Mouse (Mus musculus): ENCODE results near the gene Gulp1. TPM values are rescaled to one million over a fixed set of nuclear protein-coding genes. Genes with fewer than 3 reads are reported as not detected.
A peak's percentile ranks its signal among the peaks of the same experiment; 100 is the strongest.

Gene Gulp1
- polyA plus RNA-seq, 1 experiment from 2014 or later: 7.4 TPM

GRCm38 (mm10) chr1:44593109-44593508 lies 41.8 kb downstream of the Gulp1 start:
- no peaks in the 10 kb centered on the region for H3K9me3 ChIP-seq (replicated peaks)
- no peak overlapping the region for H3K4me3 ChIP-seq (replicated peaks)
- ATAC-seq (ENCODE audit: low FRiP score): no peak
- 89% methylated on average over 1 of the region's 1 CpGs for WGBS
- no peaks in the 10 kb centered on the region for H3K36me3 ChIP-seq
- H3K4me2 ChIP-seq: no peak overlapping the region
- H3K4me1 ChIP-seq: no peaks in the 10 kb centered on the region
- H3K27me3 ChIP-seq (replicated peaks): no peaks in the 10 kb centered on the region
- no peak overlapping the region for H3K9ac ChIP-seq (replicated peaks)
- H3K27ac ChIP-seq (replicated peaks): no peak overlapping the region

DNA sequence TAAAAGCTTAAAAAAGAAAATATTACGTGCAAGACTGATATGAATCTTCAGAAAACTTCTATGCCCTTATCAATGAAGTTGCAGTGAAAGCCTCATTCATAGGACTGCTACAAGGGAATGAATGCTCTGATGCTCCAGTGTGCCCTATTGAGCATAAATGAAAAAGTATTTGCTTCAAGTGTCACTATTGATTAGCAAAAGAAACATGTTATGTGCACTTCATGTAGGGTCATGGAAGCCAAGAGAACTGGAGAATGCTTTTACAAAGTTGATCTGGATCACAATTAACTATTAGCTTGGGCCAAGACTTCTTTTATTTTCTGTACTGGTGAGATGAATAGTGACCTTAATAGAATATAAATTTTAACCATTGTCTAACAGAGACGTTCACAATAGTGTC lies 47.0 kb downstream of the Gulp1 start:
- 81% methylated on average over 2 of the region's 2 CpGs for WGBS
- no peak for ATAC-seq (ENCODE audit: low FRiP score)

GRCm38 (mm10) chr1:44613294-44614041 lies 62.2 kb downstream of the Gulp1 start:
- H3K9me3 ChIP-seq (replicated peaks): no peaks in the 10 kb centered on the region
- no peak; the same call in 1 of the 2 replicates for ATAC-seq (ENCODE audit: low FRiP score)
- H3K27ac ChIP-seq (replicated peaks): no peak overlapping the region
- no peak overlapping the region for H3K4me3 ChIP-seq (replicated peaks)
- H3K36me3 ChIP-seq: no peaks in the 10 kb centered on the region
- 32% methylated on average over 2 of the region's 2 CpGs for WGBS
- no peak overlapping the region for H3K4me2 ChIP-seq
- H3K9ac ChIP-seq (replicated peaks): no peak overlapping the region
- H3K4me1 ChIP-seq: no peaks in the 10 kb centered on the region
- no peaks in the 10 kb centered on the region for H3K27me3 ChIP-seq (replicated peaks)

More for the DNA sequence above, 47.0 kb downstream of the Gulp1 start:
- H3K4me2 ChIP-seq: no peak overlapping the region
- H3K27ac ChIP-seq (replicated peaks): no peak overlapping the region
- no peaks in the 10 kb centered on the region for H3K4me1 ChIP-seq
- no peaks in the 10 kb centered on the region for H3K27me3 ChIP-seq (replicated peaks)
- H3K9ac ChIP-seq (replicated peaks): no peak overlapping the region
- no peaks in the 10 kb centered on the region for H3K36me3 ChIP-seq
- no peak overlapping the region for H3K4me3 ChIP-seq (replicated peaks)
- H3K9me3 ChIP-seq (replicated peaks): no peaks in the 10 kb centered on the region

DNA sequence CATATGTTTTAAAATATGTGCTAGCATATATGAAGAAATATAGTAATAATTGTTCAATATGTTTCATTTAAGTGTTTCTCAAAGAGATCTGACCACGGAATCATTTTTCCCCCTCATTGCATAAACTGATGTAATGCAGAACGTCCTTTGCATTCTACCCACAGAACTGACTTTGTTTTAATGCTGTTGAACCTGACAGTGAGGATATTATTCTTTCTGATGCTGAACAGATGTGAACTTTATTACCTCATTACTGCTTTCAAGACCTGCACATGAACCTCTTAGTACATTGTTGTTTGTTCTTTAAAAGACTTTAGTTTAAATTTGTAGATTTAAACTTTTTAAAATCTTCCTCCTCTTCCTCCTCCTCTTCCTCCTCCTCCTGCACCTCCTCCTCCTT lies 67.4 kb downstream of the Gulp1 start:
- no peaks in the 10 kb centered on the region for H3K36me3 ChIP-seq
- no peak overlapping the region for H3K9ac ChIP-seq (replicated peaks)
- no peak overlapping the region for H3K4me3 ChIP-seq (replicated peaks)
- no peak overlapping the region for H3K4me2 ChIP-seq
- no peaks in the 10 kb centered on the region for H3K9me3 ChIP-seq (replicated peaks)
- H3K27ac ChIP-seq (replicated peaks): no peak overlapping the region
- no peaks in the 10 kb centered on the region for H3K27me3 ChIP-seq (replicated peaks)
- no peak for ATAC-seq (ENCODE audit: low FRiP score)
- WGBS: 68% methylated on average over 2 of the region's 2 CpGs
- H3K4me1 ChIP-seq: no peaks in the 10 kb centered on the region

DNA sequence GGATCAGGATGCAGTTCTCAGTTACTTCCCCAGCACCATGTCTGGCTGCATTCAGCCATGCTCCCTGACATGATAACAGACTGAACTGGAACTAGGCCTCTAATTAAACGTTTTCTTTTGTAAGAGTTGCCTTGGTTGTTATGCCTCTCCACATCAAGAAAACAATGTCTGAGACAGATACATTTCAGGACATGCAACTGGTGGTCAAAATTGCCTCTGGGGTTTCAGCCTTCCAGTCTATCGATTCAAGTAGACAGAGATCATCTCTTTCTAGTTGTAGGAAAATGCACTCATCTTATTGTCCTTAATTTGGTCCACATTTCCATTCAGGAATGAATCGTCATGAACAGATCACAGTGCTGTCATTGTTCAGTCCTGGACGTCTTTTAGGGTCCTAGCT lies 83.2 kb downstream of the Gulp1 start:
- Histone ChIP-seq H3K4me2 (no peak overlapping the region), H3K4me3 (replicated peaks) (no peak overlapping the region), H3K9me3 (replicated peaks) (no peaks in the 10 kb centered on the region), H3K9ac (replicated peaks) (no peak overlapping the region), H3K27me3 (replicated peaks) (no peaks in the 10 kb centered on the region), H3K4me1 (no peaks in the 10 kb centered on the region), H3K27ac (replicated peaks) (no peak overlapping the region), H3K36me3 (no peaks in the 10 kb centered on the region)
- no peak for ATAC-seq (ENCODE audit: low FRiP score)
- 67% methylated on average over 4 of the region's 4 CpGs for WGBS

GRCm38 (mm10) chr1:44645678-44646276 lies 94.5 kb downstream of the Gulp1 start:
- Histone ChIP-seq H3K4me2 (no peak overlapping the region), H3K9ac (replicated peaks) (no peak overlapping the region), H3K36me3 (no peaks in the 10 kb centered on the region), H3K27me3 (replicated peaks) (no peaks in the 10 kb centered on the region), H3K4me3 (replicated peaks) (no peak overlapping the region), H3K27ac (replicated peaks) (no peak overlapping the region), H3K9me3 (replicated peaks) (no peaks in the 10 kb centered on the region), H3K4me1 (no peaks in the 10 kb centered on the region)
- ATAC-seq (ENCODE audit: low FRiP score): 0 out of 2 replicates have a peak, but pooled peaks have one; percentile 38
- 68% methylated on average over 6 of the region's 6 CpGs for WGBS

DNA sequence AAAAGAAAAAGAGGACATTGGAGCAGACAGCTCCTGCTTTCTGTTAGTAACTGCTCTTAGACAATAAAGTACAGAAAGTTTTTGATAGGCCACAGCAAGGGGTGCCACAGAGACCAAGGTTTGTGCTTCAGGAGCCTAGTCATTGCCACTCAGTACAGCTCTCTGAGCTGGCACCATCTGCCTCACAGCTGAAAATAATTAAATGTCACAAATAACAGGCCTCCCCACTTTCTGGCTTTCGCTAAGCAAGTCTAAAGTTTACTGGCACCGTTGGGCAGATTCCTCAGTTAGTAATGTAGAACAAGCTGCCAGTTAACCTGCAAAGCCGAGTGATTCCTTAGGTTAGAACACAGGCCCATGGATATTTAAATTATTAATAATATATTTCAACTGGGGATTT lies 127.7 kb downstream of the Gulp1 start:
- Histone ChIP-seq H3K27me3 (replicated peaks) (no peaks in the 10 kb centered on the region), H3K36me3 (no peaks in the 10 kb centered on the region), H3K9me3 (replicated peaks) (no peaks in the 10 kb centered on the region), H3K9ac (replicated peaks) (no peak overlapping the region), H3K4me3 (replicated peaks) (no peak overlapping the region), H3K4me2 (no peak overlapping the region), H3K27ac (replicated peaks) (no peak overlapping the region), H3K4me1 (no peaks in the 10 kb centered on the region)
- no peak for ATAC-seq (ENCODE audit: low FRiP score)
- 67% methylated on average over 3 of the region's 3 CpGs for WGBS

DNA sequence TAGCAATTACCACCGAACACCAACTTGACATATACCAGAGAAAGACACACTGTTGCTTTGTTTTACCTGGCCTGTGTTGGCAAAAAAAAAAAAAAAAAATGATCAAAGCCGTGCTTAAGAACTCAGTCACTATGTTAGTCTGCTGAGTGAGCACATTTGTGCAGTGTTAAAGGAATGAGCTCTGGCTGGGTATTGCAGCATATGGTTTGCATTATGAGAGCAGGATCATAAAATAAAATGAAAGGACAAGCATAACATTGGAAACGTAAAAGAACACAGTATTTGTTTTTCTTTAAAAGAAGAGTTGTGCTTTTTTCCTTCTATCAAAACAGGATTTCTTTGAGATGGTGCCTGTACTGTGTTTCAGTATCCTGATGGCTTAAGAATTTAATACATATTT lies 128.1 kb downstream of the Gulp1 start:
- WGBS: 56% methylated on average over 3 of the region's 3 CpGs

GRCm38 (mm10) chr1:44682556-44682955 lies 131.2 kb downstream of the Gulp1 start:
- Histone ChIP-seq H3K27ac (replicated peaks) (no peak overlapping the region), H3K4me2 (no peak overlapping the region), H3K9me3 (replicated peaks) (no peaks in the 10 kb centered on the region), H3K27me3 (replicated peaks) (no peaks in the 10 kb centered on the region), H3K4me1 (no peaks in the 10 kb centered on the region), H3K9ac (replicated peaks) (no peak overlapping the region), H3K4me3 (replicated peaks) (no peak overlapping the region), H3K36me3 (no peaks in the 10 kb centered on the region)
- 13% methylated on average over 2 of the region's 2 CpGs for WGBS
- ATAC-seq (ENCODE audit: low FRiP score): no peak

More for the DNA sequence above, 128.1 kb downstream of the Gulp1 start:
- H3K4me2 ChIP-seq: no peak overlapping the region
- H3K4me3 ChIP-seq (replicated peaks): no peak overlapping the region
- H3K9ac ChIP-seq (replicated peaks): no peak overlapping the region
- no peaks in the 10 kb centered on the region for H3K27me3 ChIP-seq (replicated peaks)
- no peaks in the 10 kb centered on the region for H3K9me3 ChIP-seq (replicated peaks)
- H3K4me1 ChIP-seq: no peaks in the 10 kb centered on the region
- no peaks in the 10 kb centered on the region for H3K36me3 ChIP-seq
- H3K27ac ChIP-seq (replicated peaks): no peak overlapping the region
- no peak for ATAC-seq (ENCODE audit: low FRiP score)

DNA sequence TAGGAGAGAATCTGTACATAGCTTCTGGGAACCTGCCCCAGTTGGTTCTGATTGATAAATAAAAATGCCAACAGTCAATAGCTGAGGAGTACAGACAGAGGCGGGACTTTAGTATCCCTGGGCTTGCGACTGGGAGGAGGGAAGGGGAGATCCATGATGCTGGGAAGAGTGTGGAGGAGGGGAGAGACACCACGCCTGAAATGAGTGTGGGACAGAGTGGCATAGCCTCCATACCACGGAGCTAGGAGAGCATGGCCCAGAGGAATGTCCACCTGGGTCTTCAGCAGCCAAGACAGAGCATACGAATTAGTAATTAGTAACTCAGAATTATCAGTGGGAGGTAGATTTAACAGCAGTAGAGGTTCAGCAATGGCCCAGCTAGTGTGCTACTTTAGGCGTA lies 132.4 kb downstream of the Gulp1 start:
- H3K4me1 ChIP-seq: no peaks in the 10 kb centered on the region
- H3K27me3 ChIP-seq (replicated peaks): no peaks in the 10 kb centered on the region
- H3K4me2 ChIP-seq: no peak overlapping the region
- 46% methylated on average over 6 of the region's 6 CpGs for WGBS
- no peaks in the 10 kb centered on the region for H3K36me3 ChIP-seq
- H3K27ac ChIP-seq (replicated peaks): no peak overlapping the region
- no peak overlapping the region for H3K4me3 ChIP-seq (replicated peaks)
- H3K9me3 ChIP-seq (replicated peaks): no peaks in the 10 kb centered on the region
- no peak overlapping the region for H3K9ac ChIP-seq (replicated peaks)
- no peak for ATAC-seq (ENCODE audit: low FRiP score)

- no peaks in the 10 kb centered on the region for H3K9me3 ChIP-seq (replicated peaks)
- no peaks in the 10 kb centered on the region for H3K36me3 ChIP-seq
- H3K27me3 ChIP-seq (replicated peaks): no peaks in the 10 kb centered on the region
- H3K4me3 ChIP-seq (replicated peaks): no peak overlapping the region
- H3K9ac ChIP-seq (replicated peaks): no peak overlapping the region
- no peak overlapping the region for H3K27ac ChIP-seq (replicated peaks)
- ATAC-seq (ENCODE audit: low FRiP score): no peak
- H3K4me1 ChIP-seq: no peaks in the 10 kb centered on the region
- no peak overlapping the region for H3K4me2 ChIP-seq
- WGBS: 83% methylated on average over 4 of the region's 4 CpGs
Measured at GRCm38 (mm10) chr1:44720785-44721410, 169.6 kb downstream of the Gulp1 start.

- H3K9ac ChIP-seq (replicated peaks): no peak overlapping the region
- no peak overlapping the region for H3K4me3 ChIP-seq (replicated peaks)
- H3K4me2 ChIP-seq: no peak overlapping the region
- H3K36me3 ChIP-seq: no peaks in the 10 kb centered on the region
- H3K27me3 ChIP-seq (replicated peaks): no peaks in the 10 kb centered on the region
- H3K27ac ChIP-seq (replicated peaks): no peak overlapping the region
- H3K9me3 ChIP-seq (replicated peaks): no peaks in the 10 kb centered on the region
- H3K4me1 ChIP-seq: no peaks in the 10 kb centered on the region
- ATAC-seq (ENCODE audit: low FRiP score): no peak
Measured at GRCm38 (mm10) chr1:44741256-44741655, 189.9 kb downstream of the Gulp1 start.

All from neural tube, embryonic 15.5 days (tissue).